Mouse (Mus musculus) heart, embryonic 12.5 days (tissue): ENCODE data around the gene Grb10. TPM values are rescaled to one million over a fixed set of nuclear protein-coding genes. Genes with fewer than 3 reads are reported as not detected.
A peak's percentile ranks its signal among the peaks of the same experiment; 100 is the strongest.

Experiments used
- ATAC-seq: fragments of 200-750 bp; cut with Nextera tagmentation; 2 replicates; pipeline ENCODE4 v1.8.0; 2017; ENCODE audit warnings: moderate TSS enrichment, moderate library complexity; ENCODE audit not compliant: insufficient number of reproducible peaks, low FRiP score
- H3K27ac ChIP-seq: fragments of 300-500 bp; sonication (generic); 2 replicates; pipeline ENCODE4 v1.5.1; 2016; ENCODE audit warnings: mild to moderate bottlenecking, moderate library complexity; ENCODE audit not compliant: poor library complexity, severe bottlenecking
- H3K27me3 ChIP-seq: fragments of 300-500 bp; sonication (generic); replicated peaks from 2 replicates; pipeline ENCODE4 v1.6.1; 2016; ENCODE audit warnings: mild to moderate bottlenecking, moderate library complexity
- H3K36me3 ChIP-seq: fragments of 300-500 bp; sonication (generic); 2 replicates; pipeline ENCODE4 v1.6.1; 2016; ENCODE audit warnings: mild to moderate bottlenecking, moderate library complexity
- H3K4me1 ChIP-seq: fragments of 300-500 bp; sonication (generic); replicated peaks from 2 replicates; pipeline ENCODE4 v1.6.1; 2016; ENCODE audit warnings: mild to moderate bottlenecking
- H3K4me2 ChIP-seq: fragments of 300-500 bp; sonication (generic); 2 replicates; pipeline ENCODE4 v1.6.1; 2016; ENCODE audit warnings: mild to moderate bottlenecking, moderate library complexity
- H3K4me3 ChIP-seq: fragments of 300-500 bp; sonication (generic); 2 replicates; pipeline ENCODE4 v1.5.1; 2016; ENCODE audit warnings: mild to moderate bottlenecking
- H3K9ac ChIP-seq: fragments of 300-500 bp; sonication (generic); 2 replicates; pipeline ENCODE4 v1.6.1; 2016; ENCODE audit warnings: mild to moderate bottlenecking, moderate library complexity
- H3K9me3 ChIP-seq: fragments of 300-500 bp; sonication (generic); replicated peaks from 2 replicates; pipeline ENCODE4 v1.6.1; 2016; ENCODE audit warnings: mild to moderate bottlenecking, moderate library complexity
- WGBS: fragments of 180-500 bp; shearing (Covaris S2); methylation state at CpG from one replicate; pipeline ENCODE4 v1.1.7; 2016; 5-methylcytosine and 5-hydroxymethylcytosine counted together
- polyA plus RNA-seq: library from polyadenylated mRNA; unstranded; fragments of >200 nt; fragmentation: Nextera tagmentation; extraction: Ambion mirVana; gene quantifications from 2 replicates; pipeline ENCODE4 v1.2.1, GENCODE M21; 2016

Grb10 gene
- polyA plus RNA-seq, 1 experiment from 2014 or later, result 830 TPM

DNA sequence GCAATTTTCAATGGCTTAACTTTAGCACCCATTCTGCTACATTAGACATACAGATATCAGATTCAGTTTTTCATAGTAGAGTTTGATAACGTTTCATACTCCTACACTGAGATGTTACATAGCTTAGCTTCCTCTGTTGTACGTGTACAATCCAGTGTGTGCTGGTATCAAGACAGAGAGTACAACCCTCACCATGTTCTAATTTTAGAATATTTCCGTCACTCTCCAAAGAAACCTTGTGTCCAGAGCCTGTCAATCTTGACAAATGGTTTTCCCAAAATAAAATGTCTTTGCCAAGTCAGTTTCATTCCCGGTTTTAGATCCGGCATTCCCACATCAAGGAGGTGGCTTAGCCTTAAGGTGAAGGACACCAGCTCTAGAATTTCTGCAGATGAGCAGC, 44.7 kb downstream of the Grb10 start:
- peaks cover 65% of the 10 kb centered on the region for H3K4me1 ChIP-seq
- no peak overlapping the region for H3K4me3 ChIP-seq
- H3K9ac ChIP-seq, result no peak overlapping the region
- peak overlapping the region; percentile 22; the same call in 1 of the 2 replicates for H3K4me2 ChIP-seq
- peaks cover 13% of the 10 kb centered on the region for H3K36me3 ChIP-seq
- H3K9me3 ChIP-seq, result 0 out of 2 replicates have a peak, but pooled peaks cover 3% of the 10 kb centered on the region
- WGBS, result 36% methylated on average over 5 of the region's 5 CpGs
- no peaks in the 10 kb centered on the region for H3K27me3 ChIP-seq
- H3K27ac ChIP-seq, result peak overlapping the region; percentile 77
- peak; percentile 65; the same call in 1 of the 2 replicates for ATAC-seq

DNA sequence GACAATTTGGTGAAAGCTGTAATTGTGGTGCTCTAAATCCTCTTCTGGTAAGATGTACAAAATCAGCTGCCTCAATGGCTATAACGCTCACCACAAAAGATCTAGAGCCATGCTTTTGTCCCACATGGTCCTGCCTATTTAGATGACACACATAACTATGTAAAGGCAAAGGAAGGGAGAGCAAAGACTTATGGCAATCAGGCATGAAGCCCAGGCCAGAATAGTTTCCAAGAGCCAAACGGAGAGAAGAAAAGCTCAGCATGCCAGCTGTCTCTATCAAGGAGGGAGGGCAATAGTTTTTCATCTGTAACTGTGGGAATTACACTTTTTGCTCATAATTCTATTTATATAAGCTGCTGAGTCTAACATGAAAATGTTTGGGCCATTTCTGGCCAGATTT, 45.3 kb downstream of the Grb10 start:
- no peaks in the 10 kb centered on the region for H3K27me3 ChIP-seq
- ATAC-seq, result no peak
- H3K9me3 ChIP-seq, result 0 out of 2 replicates have a peak, but pooled peaks cover 3% of the 10 kb centered on the region
- peak overlapping the region; percentile 77; the same call in 1 of the 2 replicates for H3K27ac ChIP-seq
- WGBS, result 66% methylated on average over 2 of the region's 2 CpGs
- H3K4me2 ChIP-seq, result no peak overlapping the region
- peaks cover 61% of the 10 kb centered on the region for H3K4me1 ChIP-seq
- no peak overlapping the region for H3K9ac ChIP-seq
- H3K4me3 ChIP-seq, result no peak overlapping the region
- H3K36me3 ChIP-seq, result peaks cover 13% of the 10 kb centered on the region

GRCm38 (mm10) chr11:11989850-11990249, 48.6 kb downstream of the Grb10 start:
- Histone ChIP-seq H3K4me2 (no peak overlapping the region), H3K27me3 (no peaks in the 10 kb centered on the region), H3K9me3 (0 out of 2 replicates have a peak, but pooled peaks cover 3% of the 10 kb centered on the region), H3K36me3 (peaks cover 10% of the 10 kb centered on the region), H3K27ac (no peak overlapping the region), H3K9ac (no peak overlapping the region), H3K4me3 (no peak overlapping the region), H3K4me1 (peaks cover 35% of the 10 kb centered on the region)
- WGBS, result 71% methylated on average over 4 of the region's 4 CpGs
- ATAC-seq, result no peak

DNA sequence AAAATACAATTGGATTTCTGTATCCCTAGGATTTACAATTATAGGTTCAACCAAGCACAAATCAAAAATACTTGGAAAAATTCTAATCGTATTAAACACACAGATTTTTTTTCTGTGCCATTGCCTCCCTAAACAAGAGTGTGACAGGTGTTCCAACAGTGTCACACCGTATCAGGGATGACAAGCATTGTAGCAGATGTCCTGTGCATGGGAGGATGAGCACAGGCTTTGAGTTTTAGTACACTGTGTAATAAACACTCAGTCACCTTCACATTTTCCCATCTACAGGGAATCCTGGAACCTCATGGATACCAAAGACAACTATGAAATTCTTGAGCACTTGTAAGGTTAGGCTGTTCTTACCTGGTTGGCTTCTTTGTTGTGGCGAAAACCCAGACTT, 51.2 kb downstream of the Grb10 start:
- WGBS, result 82% methylated on average over 3 of the region's 3 CpGs
- 0 out of 2 replicates have a peak, but pooled peaks cover 3% of the 10 kb centered on the region for H3K9me3 ChIP-seq
- no peak overlapping the region for H3K4me2 ChIP-seq
- H3K36me3 ChIP-seq, result peaks cover 12% of the 10 kb centered on the region; the same call in 1 of the 2 replicates
- H3K9ac ChIP-seq, result no peak overlapping the region
- no peak for ATAC-seq
- H3K27ac ChIP-seq, result no peak overlapping the region
- no peak overlapping the region for H3K4me3 ChIP-seq
- H3K4me1 ChIP-seq, result peaks cover 15% of the 10 kb centered on the region
- no peaks in the 10 kb centered on the region for H3K27me3 ChIP-seq

- Histone ChIP-seq H3K4me3 (no peak overlapping the region), H3K4me2 (no peak overlapping the region), H3K9ac (no peak overlapping the region), H3K27ac (peak overlapping the region; percentile 13), H3K36me3 (peaks cover 18% of the 10 kb centered on the region), H3K9me3 (no peaks in the 10 kb centered on the region), H3K4me1 (0 out of 2 replicates have a peak, but pooled peaks cover 4% of the 10 kb centered on the region), H3K27me3 (no peaks in the 10 kb centered on the region)
- WGBS, result 54% methylated on average over 5 of the region's 5 CpGs
- ATAC-seq, result no peak
Observed at GRCm38 (mm10) chr11:11978611-11979197, 59.8 kb downstream of the Grb10 start.

DNA sequence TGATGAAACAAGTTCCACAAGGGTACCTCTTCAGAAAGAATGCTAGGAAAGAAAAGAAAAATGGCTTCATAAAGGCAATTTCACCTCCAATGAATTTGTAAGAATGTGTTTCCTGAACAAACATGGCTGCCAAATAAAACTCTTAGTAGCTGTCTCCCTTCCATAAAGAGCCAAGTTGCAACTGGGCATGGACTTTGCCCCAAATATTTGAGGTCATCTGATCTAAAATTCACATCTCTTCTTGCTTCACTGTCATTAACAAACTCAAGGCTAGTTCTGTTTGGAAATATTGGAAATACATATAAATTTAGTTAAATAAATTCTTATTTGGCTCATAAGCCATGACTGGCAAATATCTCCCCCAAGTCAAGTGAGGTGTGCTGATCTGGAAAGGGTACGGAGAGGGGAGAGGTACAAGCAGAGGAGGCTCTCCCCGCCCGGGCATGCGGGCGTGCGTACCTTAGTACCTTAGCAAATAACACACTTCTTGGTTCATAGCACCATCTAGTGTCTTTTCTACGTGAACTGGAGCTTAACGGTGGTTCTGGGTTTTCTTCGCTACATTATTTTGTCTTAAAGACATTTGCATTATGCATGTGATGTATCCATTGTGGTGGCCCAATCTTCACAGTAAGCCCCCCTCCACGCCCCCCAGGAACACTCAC, 63.8 kb downstream of the Grb10 start:
- WGBS, result 48% methylated on average over 10 of the region's 10 CpGs
- ATAC-seq, result no peak
- no peak overlapping the region for H3K4me3 ChIP-seq
- H3K9ac ChIP-seq, result 0 out of 2 replicates have a peak overlapping the region, but pooled peaks have one; percentile 20
- peaks cover 36% of the 10 kb centered on the region for H3K36me3 ChIP-seq
- H3K27ac ChIP-seq, result no peak overlapping the region
- H3K4me1 ChIP-seq, result peaks cover 20% of the 10 kb centered on the region
- no peak overlapping the region for H3K4me2 ChIP-seq
- H3K9me3 ChIP-seq, result no peaks in the 10 kb centered on the region
- H3K27me3 ChIP-seq, result no peaks in the 10 kb centered on the region

DNA sequence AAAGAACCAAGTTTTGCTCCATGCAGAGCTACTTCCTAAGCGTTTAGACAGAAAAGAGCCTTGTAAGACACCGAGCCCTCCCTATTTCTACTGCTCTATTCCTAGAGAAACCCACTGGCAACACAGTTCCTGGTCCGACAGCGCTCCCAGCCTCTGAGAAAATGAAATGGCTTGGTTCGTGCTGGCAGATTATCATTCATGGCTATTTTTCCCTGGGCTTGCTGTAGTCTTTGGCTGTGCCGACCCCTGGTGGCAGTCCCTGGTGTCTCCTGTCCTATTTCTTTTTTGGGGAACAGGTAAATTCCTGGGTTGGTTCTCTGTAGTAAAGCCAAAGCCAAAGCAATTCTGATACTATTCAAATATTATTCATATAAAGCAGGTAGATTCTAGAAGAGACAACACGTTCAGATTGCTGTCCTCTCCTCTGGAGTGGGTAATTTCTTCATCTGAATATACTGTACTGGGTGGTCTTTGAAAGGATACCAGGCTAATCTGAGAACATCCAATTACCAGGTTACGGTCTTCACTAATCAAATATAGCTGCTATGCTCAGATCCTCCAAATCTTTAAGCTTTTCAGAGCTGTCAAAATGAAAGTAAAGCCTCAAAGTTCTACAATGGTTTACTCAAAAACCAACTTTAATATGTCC, 65.0 kb downstream of the Grb10 start:
- Histone ChIP-seq H3K9me3 (no peaks in the 10 kb centered on the region), H3K9ac (no peak overlapping the region), H3K27me3 (no peaks in the 10 kb centered on the region), H3K36me3 (peaks cover 40% of the 10 kb centered on the region), H3K4me1 (peaks cover 32% of the 10 kb centered on the region), H3K4me2 (no peak overlapping the region), H3K4me3 (no peak overlapping the region), H3K27ac (peak overlapping the region; percentile 66)
- peak; percentile 67 for ATAC-seq
- WGBS, result 49% methylated on average over 8 of the region's 8 CpGs

DNA sequence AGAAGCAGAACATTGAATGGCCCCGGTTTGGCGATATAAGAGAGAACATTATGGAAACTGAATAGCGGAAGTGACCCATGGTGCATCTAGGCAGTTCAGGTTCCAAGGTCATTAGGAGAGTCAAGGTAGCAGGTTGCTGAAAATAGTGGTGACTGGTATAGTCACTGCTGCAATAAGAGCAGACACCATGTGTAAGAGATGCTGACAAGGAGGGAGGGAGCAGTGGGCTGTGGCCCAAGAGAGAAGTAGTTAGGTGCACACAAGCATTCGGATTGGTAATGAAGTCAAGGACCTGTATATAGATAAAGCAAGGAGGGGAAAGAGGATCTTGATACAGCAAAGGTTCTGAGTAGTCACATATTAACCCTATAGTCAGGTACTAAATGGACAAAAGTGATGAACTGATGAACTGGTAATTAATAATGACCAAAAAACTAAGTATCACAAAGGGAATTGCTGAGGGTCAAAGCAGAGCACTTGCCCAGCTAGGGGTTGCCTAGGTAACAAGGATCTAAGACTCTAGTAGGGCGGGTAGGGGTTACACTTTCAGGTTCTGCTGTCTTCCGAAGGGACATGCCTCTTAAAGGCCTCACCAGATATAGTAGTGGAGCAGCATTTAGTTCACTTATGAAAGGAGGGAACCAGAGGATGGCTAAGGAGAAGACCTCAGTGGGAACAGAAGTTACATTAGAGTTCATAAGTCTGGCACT, 65.9 kb downstream of the Grb10 start:
- peaks cover 42% of the 10 kb centered on the region for H3K4me1 ChIP-seq
- no peak overlapping the region for H3K4me2 ChIP-seq
- peak overlapping the region; percentile 66 for H3K27ac ChIP-seq
- no peaks in the 10 kb centered on the region for H3K9me3 ChIP-seq
- no peaks in the 10 kb centered on the region for H3K27me3 ChIP-seq
- no peak overlapping the region for H3K4me3 ChIP-seq
- peaks cover 49% of the 10 kb centered on the region for H3K36me3 ChIP-seq
- H3K9ac ChIP-seq, result no peak overlapping the region
- no peak for ATAC-seq
- 83% methylated on average over 6 of the region's 6 CpGs for WGBS

GRCm38 (mm10) chr11:11970246-11970645, 68.2 kb downstream of the Grb10 start:
- no peaks in the 10 kb centered on the region for H3K27me3 ChIP-seq
- no peak overlapping the region for H3K9ac ChIP-seq
- H3K27ac ChIP-seq, result no peak overlapping the region
- H3K4me3 ChIP-seq, result no peak overlapping the region
- peaks cover 64% of the 10 kb centered on the region for H3K36me3 ChIP-seq
- no peak overlapping the region for H3K4me2 ChIP-seq
- H3K9me3 ChIP-seq, result no peaks in the 10 kb centered on the region
- H3K4me1 ChIP-seq, result peaks cover 53% of the 10 kb centered on the region
- no peak for ATAC-seq
- WGBS, result 90% methylated on average over 11 of the region's 11 CpGs

DNA sequence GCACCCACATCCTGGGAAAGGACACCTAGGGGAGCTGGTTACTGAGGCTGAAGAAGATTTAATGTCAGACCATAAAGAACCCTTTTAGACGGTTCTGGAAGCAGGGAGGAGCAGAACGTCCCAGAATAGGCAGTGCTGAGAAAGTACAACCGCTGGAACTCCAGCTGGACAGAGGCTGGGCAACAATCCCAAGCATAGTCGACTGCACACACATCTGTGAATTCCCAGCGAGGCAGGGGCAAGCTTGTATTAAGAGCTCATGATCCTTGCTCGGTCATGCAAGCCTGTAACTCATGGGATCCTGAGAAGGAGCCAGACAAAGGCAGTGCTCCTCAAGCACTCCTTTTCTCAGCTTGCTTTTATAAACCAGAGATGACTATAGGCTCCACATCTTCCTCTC, 69.7 kb downstream of the Grb10 start:
- Histone ChIP-seq H3K4me1 (peaks cover 67% of the 10 kb centered on the region), H3K4me2 (no peak overlapping the region), H3K27me3 (no peaks in the 10 kb centered on the region), H3K9me3 (no peaks in the 10 kb centered on the region), H3K4me3 (no peak overlapping the region), H3K36me3 (peaks cover 64% of the 10 kb centered on the region), H3K27ac (peak overlapping the region; percentile 69), H3K9ac (0 out of 2 replicates have a peak overlapping the region, but pooled peaks have one; percentile 12)
- WGBS, result 60% methylated on average over 6 of the region's 6 CpGs
- no peak for ATAC-seq

GRCm38 (mm10) chr11:11967519-11967918, 71.0 kb downstream of the Grb10 start:
- Histone ChIP-seq H3K9me3 (no peaks in the 10 kb centered on the region), H3K36me3 (peaks cover 59% of the 10 kb centered on the region), H3K9ac (no peak overlapping the region), H3K4me3 (no peak overlapping the region), H3K4me1 (peaks cover 71% of the 10 kb centered on the region), H3K27me3 (no peaks in the 10 kb centered on the region), H3K4me2 (no peak overlapping the region), H3K27ac (peak overlapping the region; percentile 69; the same call in 1 of the 2 replicates)
- no peak for ATAC-seq
- 86% methylated on average over 8 of the region's 8 CpGs for WGBS
